8 mouse cellular contexts compared by ENCODE assay signal in the genomic region with DNA sequence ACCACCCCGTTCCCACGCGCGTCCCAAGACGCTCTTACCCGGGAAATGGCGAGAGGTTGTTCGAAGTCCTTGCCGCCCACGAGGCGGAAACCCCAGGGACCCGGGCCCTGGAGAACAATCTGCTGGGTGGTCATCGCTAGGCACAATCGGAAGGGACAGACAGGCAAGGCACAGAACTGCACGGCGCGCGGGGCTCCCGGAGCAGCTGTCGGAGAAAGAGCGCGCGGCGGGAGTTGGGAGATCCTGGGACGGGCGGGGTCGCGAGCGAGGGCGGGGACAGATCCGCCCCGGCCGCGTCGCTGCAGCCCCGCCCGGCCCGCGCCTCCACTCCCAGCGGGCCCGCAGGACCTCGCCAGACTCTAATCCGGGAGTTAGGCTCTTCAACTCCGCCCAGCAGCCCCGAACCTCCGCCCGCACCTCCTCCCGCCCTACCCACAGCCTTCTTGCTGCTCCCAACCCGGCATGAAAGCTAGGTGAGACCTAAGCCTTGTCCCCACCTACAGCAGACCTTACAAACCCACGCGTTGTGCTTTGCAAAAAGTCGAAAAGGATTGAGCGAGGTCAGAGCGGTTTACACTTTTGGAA. TPM values are rescaled to one million over a fixed set of nuclear protein-coding genes. Genes with fewer than 3 reads are reported as not detected.
A peak's percentile ranks its signal among the peaks of the same experiment; 100 is the strongest.
DNase-seq lines count a peak whose midpoint lies in the region; ATAC-seq and TF ChIP-seq lines count a peak whose summit lies in the region.

A gene (minus strand): TSS at position 535 of the 585 bp plus-strand sequence.

- WGBS in embryonic facial prominence, embryonic 13.5 days = under 1% methylated on average over 36 of the region's 54 CpGs
- WGBS in heart, embryonic 12.5 days = under 1% methylated on average over 37 of the region's 54 CpGs
- under 1% methylated on average over 43 of the region's 54 CpGs for WGBS in kidney, embryonic 16.5 days
- 1% methylated on average over 33 of the region's 54 CpGs for WGBS in lung, postnatal 0 days

- no peaks in the 10 kb centered on the region for H3K36me3 ChIP-seq in embryonic facial prominence, embryonic 13.5 days
- H3K36me3 ChIP-seq in heart, embryonic 12.5 days = no peaks in the 10 kb centered on the region; the same call in 1 of the 2 replicates
- H3K36me3 ChIP-seq in kidney, embryonic 16.5 days (ENCODE audit: insufficient read depth, low read length) = no peaks in the 10 kb centered on the region
- no peaks in the 10 kb centered on the region for H3K36me3 ChIP-seq in lung, postnatal 0 days (ENCODE audit: insufficient read depth, low read length)

- H3K4me2 ChIP-seq in embryonic facial prominence, embryonic 13.5 days = peak within 1 kb of the TSS; percentile 94
- H3K4me2 ChIP-seq in heart, embryonic 12.5 days = peak within 1 kb of the TSS; percentile 75
- H3K4me2 ChIP-seq in kidney, embryonic 16.5 days (replicated peaks; ENCODE audit: low read depth, low read length) = peak within 1 kb of the TSS; percentile 97
- H3K4me2 ChIP-seq in lung, postnatal 0 days (replicated peaks; ENCODE audit: low read depth, low read length) = peak within 1 kb of the TSS; percentile 94

- no peak for TF ChIP-seq EP300 in lung, postnatal 0 days (IDR thresholded peaks at IDR 0.05)

- no peak for TF ChIP-seq CTCF in lung, postnatal 0 days (IDR thresholded peaks at IDR 0.05)

- peak within 1 kb of the TSS; percentile 67 for H3K4me3 ChIP-seq in embryonic facial prominence, embryonic 13.5 days
- H3K4me3 ChIP-seq in heart, embryonic 12.5 days = peak within 1 kb of the TSS; percentile 81
- H3K4me3 ChIP-seq in kidney, embryonic 16.5 days (ENCODE audit: low read length) = peak within 1 kb of the TSS; percentile 69
- H3K4me3 ChIP-seq in lung, postnatal 0 days (ENCODE audit: low read depth, low read length) = peak within 1 kb of the TSS; percentile 66

- H3K9ac ChIP-seq in embryonic facial prominence, embryonic 13.5 days = peak within 1 kb of the TSS; percentile 77
- H3K9ac ChIP-seq in heart, embryonic 12.5 days = peak within 1 kb of the TSS; percentile 90
- peak within 1 kb of the TSS; percentile 74 for H3K9ac ChIP-seq in kidney, embryonic 16.5 days (replicated peaks; ENCODE audit: low read length)
- H3K9ac ChIP-seq in lung, postnatal 0 days (replicated peaks; ENCODE audit: low read depth) = peak within 1 kb of the TSS; percentile 68

- no peaks in the 10 kb centered on the region for H3K9me3 ChIP-seq in embryonic facial prominence, embryonic 13.5 days
- H3K9me3 ChIP-seq in heart, embryonic 12.5 days (replicated peaks) = no peaks in the 10 kb centered on the region
- H3K9me3 ChIP-seq in kidney, embryonic 16.5 days (ENCODE audit: low read length) = peaks cover 2% of the 10 kb centered on the region
- H3K9me3 ChIP-seq in lung, postnatal 0 days (ENCODE audit: low read length) = no peaks in the 10 kb centered on the region

- ATAC-seq in embryonic facial prominence, embryonic 13.5 days (ENCODE audit: insufficient number of reproducible peaks, insufficient read depth, low FRiP score, low TSS enrichment, low read depth) = peak; percentile 72
- peak; percentile 93 for ATAC-seq in heart, embryonic 12.5 days (ENCODE audit: insufficient number of reproducible peaks, low FRiP score)
- peak; percentile 95 for ATAC-seq in kidney, embryonic 16.5 days (ENCODE audit: low FRiP score, low TSS enrichment)
- peak; percentile 90 for ATAC-seq in lung, postnatal 0 days

- H3K4me1 ChIP-seq in embryonic facial prominence, embryonic 13.5 days = peaks cover 3% of the 10 kb centered on the region; the same call in 1 of the 2 replicates
- H3K4me1 ChIP-seq in heart, embryonic 12.5 days (replicated peaks) = peaks cover 30% of the 10 kb centered on the region
- peaks cover 7% of the 10 kb centered on the region for H3K4me1 ChIP-seq in kidney, embryonic 16.5 days (ENCODE audit: insufficient read depth, low read length)
- peaks cover 4% of the 10 kb centered on the region; the same call in 1 of the 2 replicates for H3K4me1 ChIP-seq in lung, postnatal 0 days (ENCODE audit: insufficient read depth, low read depth, low read length)

- H3K27ac ChIP-seq in embryonic facial prominence, embryonic 13.5 days = no peak within 1 kb of the TSS
- peak within 1 kb of the TSS; percentile 83 for H3K27ac ChIP-seq in heart, embryonic 12.5 days (ENCODE audit: poor library complexity, severe bottlenecking)
- no peak within 1 kb of the TSS for H3K27ac ChIP-seq in kidney, embryonic 16.5 days (ENCODE audit: low read length)
- H3K27ac ChIP-seq in lung, postnatal 0 days (ENCODE audit: low read length) = peak within 1 kb of the TSS; percentile 28

- peaks cover 23% of the 10 kb centered on the region for H3K27me3 ChIP-seq in embryonic facial prominence, embryonic 13.5 days
- H3K27me3 ChIP-seq in heart, embryonic 12.5 days (replicated peaks) = no peaks in the 10 kb centered on the region
- H3K27me3 ChIP-seq in kidney, embryonic 16.5 days (ENCODE audit: insufficient read depth, low read length) = peaks cover 21% of the 10 kb centered on the region; the same call in 1 of the 2 replicates
- no peaks in the 10 kb centered on the region for H3K27me3 ChIP-seq in lung, postnatal 0 days (replicated peaks; ENCODE audit: insufficient read depth, low read length)

- peak; percentile 90 for DNase-seq in CD4-positive helper T cell, adult 2 months (ENCODE audit: low read depth, low spot score)
- peak; percentile 96 for DNase-seq in ZHBTc4 (ENCODE audit: low read depth, low spot score)
- peak; percentile 93 for DNase-seq in lung, postnatal 0 days (ENCODE audit: low spot score)
- peak; percentile 74 for DNase-seq in ovary, adult 18-20 months (ENCODE audit: low spot score)
- DNase-seq in urinary bladder, adult 2 months (ENCODE audit: low spot score) = peak; percentile 71

RNA-seq across cellular contexts. Expression of the gene that starts here (rescaled TPM):
- polyA plus RNA-seq in embryonic facial prominence, embryonic 13.5 days (2015; fragmentation: Nextera tagmentation; extraction: Ambion mirVana) = 128 and 154 TPM in 2 replicates
- 311 and 316 TPM in 2 replicates for polyA plus RNA-seq in heart, embryonic 12.5 days (2016; fragmentation: Nextera tagmentation; extraction: Ambion mirVana)
- 37.9 and 39.5 TPM in 2 replicates for polyA plus RNA-seq in kidney, embryonic 16.5 days (2015; fragmentation: Nextera tagmentation; extraction: Ambion mirVana)
- polyA plus RNA-seq in lung, postnatal 0 days (2015; fragmentation: Nextera tagmentation; extraction: Ambion mirVana) = 139 and 147 TPM in 2 replicates
- polyA plus RNA-seq in urinary bladder, adult 2 months (2012; rRNA removed) = 79.7 and 89.7 TPM in 2 replicates

Comparison
In these comparisons a context has a peak if more than half of its experiments do, and no peak if none do; other contexts are left out.
1. H3K27ac ChIP-seq: peak in heart, embryonic 12.5 days (single experiment) and lung, postnatal 0 days (single experiment); none in embryonic facial prominence, embryonic 13.5 days (single experiment) and kidney, embryonic 16.5 days (single experiment).
2. Peak in every context shown above with its lines, with median percentiles within 50 percentile points of each other: DNase-seq, ATAC-seq, H3K4me2 ChIP-seq, H3K4me3 ChIP-seq and H3K9ac ChIP-seq.